Mouse (Mus musculus) T-helper 1 cell (primary cell): ENCODE measurements around the gene Phc2.

ENCODE experiments used
- in situ Hi-C: fragments of 300-600 bp; cut with MboI, MseI; formaldehyde crosslinking; loops from one replicate; pipeline ENCODE4 v1.15.1; 2025; ENCODE audit warnings: high pct_unique_total_duplicates

Gene Phc2

DNA sequence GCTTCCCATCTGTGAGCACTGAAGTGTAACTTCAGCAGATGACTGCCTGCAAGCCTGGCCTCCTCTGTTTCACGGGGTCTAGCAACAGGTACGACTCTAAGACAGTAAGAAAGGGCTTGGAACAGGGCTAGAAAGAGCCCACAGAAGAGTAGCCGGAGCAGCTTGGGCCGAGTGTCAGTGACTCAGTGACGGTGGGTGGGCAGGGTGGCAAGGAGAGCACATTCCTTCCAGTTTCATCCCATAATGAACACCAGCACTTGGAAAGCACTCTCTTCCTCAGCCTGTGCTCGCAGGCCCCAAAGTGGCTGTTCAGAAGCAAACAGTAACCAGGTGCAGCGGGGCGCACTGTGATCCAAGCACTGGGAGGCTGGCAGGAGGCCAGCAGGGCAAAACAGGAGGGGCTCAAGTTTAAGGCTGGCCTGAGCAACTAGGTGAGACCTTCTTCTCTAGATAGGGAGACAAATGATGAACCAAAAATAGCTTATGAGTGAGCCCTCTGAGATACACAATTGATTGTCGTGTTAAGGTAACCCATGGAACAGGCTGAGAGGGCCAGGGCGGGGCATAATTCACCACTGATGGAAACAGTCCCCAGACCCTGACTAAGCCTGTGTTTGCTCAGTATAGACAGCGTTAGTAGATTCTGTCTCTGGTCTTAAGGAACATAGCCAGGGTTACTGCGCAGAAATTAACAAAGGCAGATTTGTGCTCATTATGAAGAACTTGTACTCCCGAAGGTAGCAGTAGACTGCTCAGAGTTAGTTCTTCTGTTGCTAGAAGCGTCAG is 83.5 kb downstream of the Phc2 start:
- in situ Hi-C loops = no loop called here

DNA sequence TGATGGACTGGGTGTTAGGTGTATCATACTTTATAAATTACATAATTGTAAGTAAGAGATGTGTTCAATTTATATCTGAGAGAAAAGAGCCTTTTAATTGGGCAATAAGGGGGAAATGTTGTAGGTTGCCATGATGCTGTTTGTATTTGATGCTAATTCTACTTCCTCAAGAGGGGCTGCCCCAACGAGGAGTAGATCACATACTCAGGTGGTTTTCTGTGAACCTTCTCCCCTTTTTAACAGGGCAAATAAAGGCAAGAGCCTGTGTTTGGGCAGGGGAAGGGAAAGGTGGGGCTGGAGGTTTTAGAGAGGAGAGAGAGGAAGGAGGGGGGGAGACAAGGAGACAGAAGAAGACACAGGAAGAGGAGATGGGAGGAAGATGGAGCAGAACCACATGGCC is 86.4 kb downstream of the Phc2 start:
- in situ Hi-C loops = loop anchor here (10.0 kb wide), 1 partner anchor 1924 kb away; the partner anchor contains the start of gene Pum1

DNA sequence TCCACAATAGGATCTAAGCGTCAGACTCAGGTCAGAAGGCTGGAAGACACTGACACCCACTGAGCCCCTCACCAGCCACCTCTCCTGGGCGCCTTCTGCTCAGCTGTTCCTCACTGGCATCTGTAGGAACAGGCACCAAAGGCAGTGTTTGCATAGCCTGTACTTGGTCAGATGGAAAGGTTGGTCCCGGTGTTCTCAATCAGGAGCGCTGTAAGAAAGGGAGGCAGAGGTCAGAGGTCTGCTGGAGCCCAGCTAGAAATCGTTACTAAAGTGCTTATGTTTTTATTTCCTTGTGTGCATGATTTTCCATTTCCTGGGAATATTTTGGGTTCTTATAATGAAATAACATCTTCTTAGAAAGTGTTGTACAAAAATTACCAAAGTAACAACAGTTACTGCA is 87.4 kb downstream of the Phc2 start:
- in situ Hi-C loops = loop anchor here (10.0 kb wide), 1 partner anchor 1923 kb away; the partner anchor contains the start of gene Pum1

DNA sequence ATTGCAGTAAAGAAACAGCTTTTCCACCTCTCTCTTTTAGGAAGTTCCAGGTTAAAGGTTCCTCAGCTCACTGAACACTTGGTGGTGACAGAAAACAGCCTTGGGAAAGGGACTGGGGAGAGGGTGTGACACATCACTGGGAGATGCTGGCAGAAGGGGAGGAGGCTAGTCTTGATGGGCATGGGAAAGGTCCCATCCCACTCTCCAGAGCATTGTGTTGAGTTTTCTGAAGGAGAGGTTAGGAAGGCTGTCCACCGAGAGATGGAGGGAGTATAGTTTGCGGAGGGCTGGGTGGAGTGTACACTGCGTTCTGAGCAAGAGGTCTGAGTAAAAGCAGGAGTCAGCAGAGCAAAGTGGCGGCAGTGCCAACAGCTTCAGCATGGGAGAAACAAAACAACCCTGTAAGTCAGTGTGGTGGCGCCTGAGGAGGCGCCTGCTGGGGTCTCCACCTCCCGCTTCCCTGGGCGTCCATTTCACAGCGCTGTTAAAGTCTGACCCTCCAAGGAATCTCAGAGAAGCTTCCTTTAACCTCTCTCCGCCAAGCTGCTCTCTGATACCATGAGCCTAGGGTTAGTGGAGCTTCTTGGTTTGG is 88.0 kb downstream of the Phc2 start:
- in situ Hi-C loops = loop anchor here (10.0 kb wide), 1 partner anchor 1922 kb away; the partner anchor contains the start of gene Pum1

DNA sequence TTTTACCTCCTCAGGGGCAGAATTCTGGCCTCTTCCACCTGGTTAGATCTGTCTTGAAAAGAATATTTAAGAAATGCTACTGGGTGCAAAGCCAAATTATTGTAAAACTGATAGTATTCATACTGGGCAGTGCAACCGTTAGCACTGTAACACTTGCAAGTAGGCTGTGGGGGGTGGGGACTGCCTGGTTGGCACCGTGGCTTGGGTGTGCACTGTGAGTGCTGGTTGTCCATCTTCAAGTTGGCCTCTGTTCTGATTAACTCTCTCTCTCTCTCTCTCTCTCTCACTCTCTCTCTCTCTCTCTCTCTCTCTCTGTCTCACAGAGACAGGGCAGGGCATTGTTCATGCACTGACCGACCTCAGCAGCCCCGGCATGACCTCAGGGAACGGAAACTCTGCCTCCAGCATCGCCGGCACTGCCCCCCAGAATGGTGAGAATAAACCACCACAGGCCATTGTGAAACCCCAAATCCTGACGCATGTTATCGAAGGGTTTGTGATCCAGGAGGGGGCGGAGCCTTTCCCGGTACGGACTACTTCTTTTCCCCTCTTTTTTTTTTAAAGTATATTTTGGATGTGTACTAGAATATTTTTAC is 88.6 kb downstream of the Phc2 start:
- in situ Hi-C loops = loop anchor here (10.0 kb wide), 1 partner anchor 1922 kb away; the partner anchor contains the start of gene Pum1

DNA sequence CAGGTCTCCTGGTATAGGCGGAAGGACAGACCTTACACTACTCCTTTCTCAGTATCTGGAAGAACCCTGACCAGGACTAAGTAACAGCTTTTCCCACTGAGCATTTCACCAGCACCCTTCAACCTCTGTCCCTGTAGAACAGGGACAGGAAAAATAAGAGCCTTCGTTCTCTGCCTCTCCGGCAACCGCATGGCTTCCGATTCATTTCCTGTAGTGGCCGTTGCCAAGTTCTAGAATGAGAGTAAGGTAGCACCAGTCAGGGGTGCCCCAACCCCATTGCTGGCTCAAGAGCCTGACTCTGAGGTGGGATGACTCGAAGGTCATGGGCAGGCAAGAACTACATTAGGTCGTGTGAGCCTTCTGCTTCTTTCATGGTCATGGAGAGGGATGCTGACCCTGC is 90.7 kb downstream of the Phc2 start:
- in situ Hi-C loops = loop anchor here (10.0 kb wide), 1 partner anchor 1920 kb away; the partner anchor contains the start of gene Pum1

DNA sequence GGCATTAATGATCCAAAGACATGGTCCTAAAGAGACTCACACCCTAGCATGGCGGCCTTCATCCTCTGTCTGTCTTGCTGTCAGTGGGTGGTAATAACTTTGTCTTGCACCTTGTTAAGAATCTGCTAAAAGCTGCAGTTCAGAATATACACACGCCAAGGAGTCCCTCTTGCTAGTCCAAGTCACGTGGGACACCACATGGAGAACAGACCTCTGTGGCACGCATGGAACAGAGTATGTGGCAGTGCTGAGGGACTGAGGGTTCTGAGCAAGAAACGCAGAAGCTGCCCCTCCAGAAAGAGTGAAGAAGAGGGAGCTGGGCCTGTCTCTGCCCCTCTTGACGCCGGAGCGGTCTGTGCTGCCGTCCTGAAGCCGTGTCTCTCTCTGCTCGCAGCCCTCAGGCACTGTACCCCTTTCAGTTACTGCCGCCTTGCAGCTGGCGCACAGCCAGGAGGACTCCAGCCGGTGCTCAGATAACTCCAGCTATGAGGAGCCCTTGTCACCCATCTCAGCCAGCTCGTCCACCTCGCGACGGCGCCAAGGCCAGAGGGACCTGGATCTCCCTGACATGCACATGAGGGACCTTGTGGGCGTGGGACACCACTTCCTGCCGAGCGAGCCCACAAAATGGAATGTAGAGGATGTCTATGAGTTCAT is 93.2 kb downstream of the Phc2 start:
- in situ Hi-C loops = loop anchor here (10.0 kb wide), 1 partner anchor 1917 kb away; the partner anchor contains the start of gene Pum1

DNA sequence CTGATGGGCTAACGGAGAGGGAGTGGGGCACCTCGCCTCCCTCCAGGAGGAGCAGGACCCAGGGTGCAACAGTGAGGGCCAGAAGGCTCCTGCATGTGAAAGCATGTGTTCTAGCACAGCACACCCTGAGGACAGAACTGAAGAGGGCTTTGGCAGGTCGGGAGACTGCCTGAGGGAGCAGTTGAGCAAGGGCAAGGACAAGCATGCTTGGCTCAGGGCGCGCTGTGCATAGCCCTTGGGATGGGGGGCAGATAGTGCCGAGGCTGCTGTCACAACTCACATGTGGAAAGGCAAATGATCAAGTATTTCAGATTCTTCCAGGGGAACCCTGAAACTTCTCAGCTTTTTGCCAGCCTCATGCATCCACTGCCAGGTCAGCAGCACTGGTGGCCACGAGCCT is 93.8 kb downstream of the Phc2 start:
- in situ Hi-C loops = loop anchor here (10.0 kb wide), 1 partner anchor 1916 kb away; the partner anchor contains the start of gene Pum1

DNA sequence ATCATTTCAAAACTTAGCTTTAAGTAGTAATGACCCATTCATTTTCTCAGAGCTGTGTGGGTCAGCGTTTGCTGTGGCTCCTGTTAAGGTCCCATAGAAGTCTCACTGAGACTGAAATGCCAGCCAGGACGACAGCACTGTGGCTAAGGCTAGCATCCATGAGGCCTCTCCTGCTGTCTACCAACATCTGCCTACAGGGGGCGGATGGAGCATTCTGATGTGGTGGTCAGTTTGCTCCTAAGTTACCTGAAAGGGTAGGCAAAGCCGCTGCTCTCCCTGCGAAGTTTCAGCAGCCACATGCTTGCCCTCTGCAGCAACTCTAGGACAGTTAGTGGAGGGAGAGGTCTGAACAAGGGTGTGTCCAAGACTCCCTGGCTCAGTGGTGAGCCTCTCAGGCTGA is 96.5 kb downstream of the Phc2 start:
- in situ Hi-C loops = no loop called here

DNA sequence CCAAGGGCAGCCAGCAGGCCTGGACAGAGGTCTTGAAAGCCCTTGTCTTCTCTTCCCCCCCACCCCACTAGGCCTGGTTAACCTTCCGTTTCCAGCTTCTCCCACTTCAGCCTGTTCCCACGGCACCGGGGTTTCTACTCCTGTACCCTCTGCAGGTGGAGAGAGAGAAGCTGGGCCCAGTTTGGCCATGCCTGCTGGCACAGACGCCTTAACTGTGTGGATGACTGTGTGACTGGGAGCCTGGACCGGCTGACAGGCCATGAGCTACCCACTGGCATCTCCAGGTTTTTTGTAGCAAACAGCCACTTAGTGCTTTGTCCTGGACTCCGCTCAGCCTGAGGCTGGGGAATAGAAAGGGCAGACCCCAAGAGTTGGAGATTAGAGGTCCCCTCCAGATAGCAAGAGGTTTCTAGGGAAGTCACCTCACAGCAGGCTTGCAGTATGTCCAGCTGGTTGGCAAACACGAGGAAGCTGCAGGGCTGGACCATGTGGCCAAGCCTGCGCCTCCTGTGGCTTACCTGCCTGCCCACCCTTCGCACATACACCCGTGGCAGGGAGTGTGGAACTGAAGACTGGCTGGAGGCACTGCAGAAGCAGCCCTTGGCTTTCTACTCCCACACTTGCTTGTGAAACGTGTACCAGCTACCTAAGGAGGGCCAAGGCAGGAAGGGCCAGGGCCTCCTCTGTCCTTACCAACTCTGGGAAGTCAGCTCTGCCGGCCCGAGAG is 97.7 kb downstream of the Phc2 start:
- in situ Hi-C loops = no loop called here

DNA sequence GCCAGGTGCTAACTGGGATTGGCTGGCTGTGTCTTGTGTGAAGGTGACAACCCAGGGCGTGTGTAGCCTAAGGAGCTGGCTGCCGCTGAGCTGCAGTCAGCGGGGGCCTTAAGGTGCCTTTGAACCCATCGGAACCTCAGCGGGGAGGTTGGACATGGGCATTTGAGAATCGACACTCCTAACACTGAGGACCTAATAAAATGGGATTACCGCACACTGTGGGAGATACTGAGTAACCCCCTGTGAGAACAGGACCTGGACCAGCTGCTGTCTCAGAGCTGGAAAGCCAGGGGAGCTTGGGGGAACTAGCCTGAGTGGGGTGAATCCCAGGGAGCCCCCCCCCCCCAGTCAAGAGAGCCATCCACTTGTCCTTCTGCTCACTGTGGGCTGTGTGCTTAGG is 99.1 kb downstream of the Phc2 start:
- in situ Hi-C loops = no loop called here

DNA sequence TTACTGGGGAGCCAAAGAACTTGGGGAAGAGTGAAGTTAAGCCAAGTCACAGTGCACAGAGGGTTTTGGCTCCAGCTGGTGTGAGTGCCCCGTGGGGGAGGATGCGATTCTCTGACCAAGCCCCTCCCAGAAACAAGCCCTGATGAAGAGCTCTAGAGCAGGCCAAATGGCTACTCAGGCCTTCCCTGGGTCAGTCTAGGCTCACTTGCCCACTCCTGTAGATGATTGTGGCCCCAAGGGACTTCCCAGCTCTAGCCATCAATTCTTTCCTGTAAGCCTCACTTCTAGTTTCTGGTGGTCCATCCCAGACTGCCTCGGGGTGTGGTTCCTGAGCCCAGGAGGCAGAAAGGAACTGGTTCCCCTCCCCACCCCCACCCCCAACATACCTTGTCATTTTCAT is 100.6 kb downstream of the Phc2 start, which contains the start of gene A3galt2:
Gene A3galt2, plus strand, starts transcription at position 301 of the 400 bp plus-strand sequence.
- in situ Hi-C loops = no loop called here

DNA sequence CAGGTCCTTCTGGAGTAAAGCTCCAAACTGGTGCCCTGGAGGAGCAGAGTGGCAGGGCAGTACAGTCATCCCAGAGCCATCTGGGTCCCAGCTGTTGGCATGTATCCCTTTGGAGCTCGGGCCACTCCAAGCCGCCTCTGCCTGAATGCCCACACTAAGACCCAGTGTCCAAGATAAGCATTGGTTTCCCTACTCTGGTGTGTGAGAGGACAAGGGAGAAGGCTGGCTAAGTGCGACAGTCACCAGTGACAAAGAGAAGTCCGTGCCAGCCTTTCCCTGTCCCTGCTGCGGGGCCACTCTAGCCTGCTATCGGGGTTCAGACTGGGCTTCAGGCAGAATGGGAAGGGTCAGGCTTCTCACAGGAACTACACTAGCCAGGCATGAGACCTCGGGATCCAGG is 101.4 kb downstream of the Phc2 start:
- in situ Hi-C loops = no loop called here

DNA sequence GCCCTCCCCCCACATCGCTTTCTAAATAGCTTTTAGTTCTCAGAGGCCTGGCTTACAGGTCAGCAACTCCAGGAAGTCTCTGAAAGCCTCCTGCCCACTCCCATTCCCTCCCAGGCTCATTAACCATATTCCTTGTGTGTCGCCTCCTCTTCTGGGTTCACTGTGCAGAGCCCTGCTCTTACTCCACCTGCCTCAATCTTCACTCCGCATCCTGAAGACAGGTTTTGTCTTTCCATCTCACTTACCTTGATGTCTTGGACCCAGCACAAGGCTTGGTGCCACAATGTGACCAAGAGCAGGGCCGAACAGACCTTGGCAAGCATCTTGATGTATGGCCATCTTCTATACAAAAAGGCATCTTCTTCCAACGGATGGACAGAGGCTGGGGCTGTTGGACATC is 104.7 kb downstream of the Phc2 start:
- in situ Hi-C loops = no loop called here

DNA sequence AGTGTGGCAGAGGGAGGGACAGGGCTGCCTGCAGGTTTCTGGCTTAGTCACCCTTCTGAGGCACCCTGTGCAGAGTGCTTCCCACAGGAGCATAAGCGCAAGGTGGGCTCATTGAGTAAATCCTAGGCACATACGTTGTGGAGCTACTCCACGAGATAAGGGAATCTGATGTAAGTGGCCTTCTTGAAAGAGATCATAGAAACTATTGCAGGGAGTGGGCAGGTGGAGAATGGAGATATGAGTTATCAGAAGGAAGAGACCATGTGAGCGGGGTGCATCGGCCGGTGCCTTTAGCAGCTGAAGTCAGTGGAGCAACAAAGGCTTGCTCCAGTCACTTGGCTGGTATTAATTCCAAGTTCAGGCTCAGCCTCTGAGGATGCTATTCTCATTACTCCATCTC is 105.5 kb downstream of the Phc2 start:
- in situ Hi-C loops = no loop called here

DNA sequence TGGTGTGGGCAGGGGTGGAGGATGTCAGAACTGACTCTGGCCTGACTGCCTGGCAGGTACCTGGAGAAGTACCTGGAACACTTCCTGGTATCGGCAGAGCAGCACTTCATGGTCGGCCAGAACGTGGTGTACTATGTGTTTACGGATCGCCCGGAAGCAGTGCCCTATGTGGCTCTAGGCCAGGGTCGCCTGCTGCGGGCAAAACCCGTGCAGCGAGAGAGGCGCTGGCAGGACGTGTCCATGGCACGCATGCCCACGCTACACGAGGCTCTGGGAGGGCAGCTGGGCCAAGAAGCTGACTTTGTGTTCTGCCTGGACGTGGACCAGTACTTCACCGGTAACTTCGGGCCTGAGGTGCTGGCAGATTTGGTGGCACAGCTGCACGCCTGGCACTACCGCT is 112.4 kb downstream of the Phc2 start:
- in situ Hi-C loops = no loop called here

DNA sequence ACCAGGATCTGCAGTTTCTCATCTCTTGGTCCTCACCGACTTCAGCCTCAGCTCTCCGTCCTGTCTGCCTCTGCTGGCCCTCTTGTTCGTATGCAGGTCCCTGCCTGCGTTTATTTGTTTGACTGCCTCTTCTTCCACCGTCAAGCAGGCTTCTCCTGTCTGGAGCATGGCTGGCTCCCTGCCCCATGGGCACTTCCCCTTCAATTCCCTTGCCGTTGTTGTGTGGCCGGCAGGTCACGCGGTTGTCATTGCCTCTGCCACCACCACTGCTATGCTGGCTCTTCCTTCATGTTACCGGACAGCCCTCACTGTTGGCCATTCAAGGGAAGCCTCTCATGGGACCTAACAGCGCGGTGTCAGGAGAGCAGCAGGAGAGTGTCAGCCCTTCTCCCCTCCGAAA is 113.6 kb downstream of the Phc2 start:
- in situ Hi-C loops = no loop called here

DNA sequence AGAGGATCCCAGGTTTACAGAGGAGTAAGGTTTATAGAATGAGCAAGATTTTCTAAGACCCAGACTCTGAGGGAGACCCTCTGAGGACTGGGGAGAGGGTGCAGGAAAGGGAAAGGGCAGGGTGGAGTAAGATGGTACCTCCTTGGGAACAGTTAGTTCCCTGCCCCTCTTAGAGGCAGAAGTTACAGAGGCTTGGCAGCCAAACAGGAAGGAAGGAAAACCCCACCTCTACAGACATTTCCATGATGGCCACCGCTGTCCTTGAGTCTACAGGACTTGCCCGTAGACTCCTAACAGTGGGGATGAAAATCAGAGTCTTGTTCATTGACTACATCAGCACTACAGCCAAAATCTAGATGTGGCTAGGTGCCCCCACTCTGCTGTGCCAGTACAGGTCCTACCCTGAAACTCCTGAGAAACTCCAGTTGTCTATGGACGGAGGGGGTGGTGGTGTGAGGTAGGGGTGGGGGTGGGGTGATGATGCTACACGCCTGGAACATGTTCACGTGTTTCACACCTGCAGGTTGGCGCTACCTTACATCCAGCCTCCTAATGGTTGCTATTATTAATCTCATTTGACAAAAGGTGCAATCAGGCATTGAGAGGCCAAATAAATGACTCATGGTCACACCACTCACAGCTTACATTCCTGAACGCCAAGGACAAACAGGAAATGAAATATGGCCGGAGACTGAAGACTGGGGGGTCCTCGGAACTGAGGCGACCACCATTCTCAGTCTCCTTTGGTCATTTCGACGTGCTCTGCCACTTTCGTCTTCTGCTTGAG is 115.3 kb downstream of the Phc2 start:
- in situ Hi-C loops = no loop called here

DNA sequence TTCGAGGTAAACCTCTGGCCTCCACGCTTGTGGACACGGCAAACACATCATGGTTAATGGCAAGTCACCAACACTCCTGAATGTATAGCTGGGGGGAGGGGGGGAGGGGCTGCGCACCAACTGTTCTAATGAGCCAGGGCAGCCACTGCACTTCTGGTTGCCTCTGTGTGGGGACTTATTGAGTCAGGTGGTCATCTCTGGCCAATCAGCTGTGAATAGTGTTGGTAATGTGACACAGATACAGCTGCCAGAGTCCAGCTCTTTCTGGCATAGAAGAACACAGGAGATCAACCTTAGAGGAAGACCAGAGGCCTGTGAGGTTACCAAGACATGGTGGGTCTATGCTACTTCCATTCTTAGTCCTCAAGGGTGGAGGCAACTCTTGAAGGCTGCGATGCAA is 116.2 kb downstream of the Phc2 start:
- in situ Hi-C loops = no loop called here

DNA sequence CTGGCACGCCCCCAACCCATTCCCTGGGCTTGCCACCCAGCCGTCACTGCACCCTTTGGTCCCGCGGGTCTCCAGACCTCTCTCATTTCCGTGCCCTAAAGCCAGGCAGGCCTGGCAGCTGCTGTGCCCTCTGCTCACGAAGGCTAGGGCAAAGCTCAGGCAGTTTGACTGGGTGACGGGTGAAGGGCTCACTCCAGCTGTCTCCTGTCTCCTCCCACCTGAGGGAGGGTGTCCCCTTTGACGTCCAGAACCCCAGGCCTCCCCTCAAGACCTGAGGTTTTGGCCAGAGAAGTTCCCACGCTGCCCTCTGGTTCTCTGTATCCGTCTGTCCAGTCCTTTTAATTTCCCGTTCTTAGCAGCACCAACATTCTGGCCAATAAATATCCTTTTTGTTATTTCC is 119.3 kb downstream of the Phc2 start:
- in situ Hi-C loops = no loop called here

DNA sequence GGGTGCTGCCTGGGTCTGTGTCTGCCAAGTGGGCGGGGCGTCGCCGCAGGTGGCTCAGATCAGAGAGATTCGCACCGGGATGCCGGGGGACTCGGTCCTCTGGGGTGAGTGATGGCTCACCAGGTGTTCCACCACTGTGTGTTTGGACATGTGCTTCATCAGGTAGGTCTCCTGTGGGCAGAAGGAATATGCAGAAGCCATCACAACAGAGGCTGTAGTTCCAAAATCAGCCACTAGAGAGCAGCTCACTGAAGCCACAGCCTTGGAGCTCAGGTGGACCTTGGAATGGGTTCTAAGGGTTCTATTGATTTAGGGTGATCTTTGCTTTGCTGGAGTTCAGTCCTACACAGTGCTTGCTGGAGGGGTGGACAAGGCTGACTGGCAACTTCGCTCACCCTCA is 120.0 kb downstream of the Phc2 start:
- in situ Hi-C loops = no loop called here
